Mouse (Mus musculus) T-helper 2 cell (primary cell): ENCODE results near the gene Smpdl3a.

ENCODE experiments used
- in situ Hi-C: fragments of 300-600 bp; cut with MboI, MseI; formaldehyde crosslinking; loops from one replicate; pipeline ENCODE4 v1.15.1; 2025; ENCODE audit warnings: high pct_unique_total_duplicates

The Smpdl3a gene

GRCm38 (mm10) chr10:57815869-57816268 is 21.7 kb downstream of the Smpdl3a start:
- in situ Hi-C loops, result no loop called here

- in situ Hi-C loops, result no loop called here
These were observed 25.1 kb downstream of the Smpdl3a start for GRCm38 (mm10) chr10:57819209-57819608.

GRCm38 (mm10) chr10:57822473-57822872 is 28.3 kb downstream of the Smpdl3a start:
- in situ Hi-C loops, result no loop called here

GRCm38 (mm10) chr10:57828649-57829048 is 34.5 kb downstream of the Smpdl3a start:
- in situ Hi-C loops, result loop anchor here (25.0 kb wide), 1 partner anchor 241 kb away; no protein-coding TSS in a partner anchor

- in situ Hi-C loops, result loop anchor here (25.0 kb wide), 1 partner anchor 242 kb away; no protein-coding TSS in a partner anchor
These were observed 35.5 kb downstream of the Smpdl3a start for GRCm38 (mm10) chr10:57829621-57830020.

- in situ Hi-C loops, result loop anchor here (25.0 kb wide), 1 partner anchor 248 kb away; no protein-coding TSS in a partner anchor
These were observed 41.0 kb downstream of the Smpdl3a start for GRCm38 (mm10) chr10:57835094-57835493.

GRCm38 (mm10) chr10:57835982-57836381 is 41.8 kb downstream of the Smpdl3a start:
- in situ Hi-C loops, result loop anchor here (25.0 kb wide), 1 partner anchor 249 kb away; no protein-coding TSS in a partner anchor

- in situ Hi-C loops, result loop anchor here (5.0 to 25.0 kb wide), 2 partner anchors 95 to 255 kb away; no protein-coding TSS in a partner anchor
These were observed 47.7 kb downstream of the Smpdl3a start for GRCm38 (mm10) chr10:57841638-57842509.

GRCm38 (mm10) chr10:57847916-57848682 is 54.0 kb downstream of the Smpdl3a start:
- in situ Hi-C loops, result loop anchor here (25.0 kb wide), 1 partner anchor 261 kb away; no protein-coding TSS in a partner anchor
